Mouse (Mus musculus): ENCODE data around the gene Ptpn11. TPM values are rescaled to one million over a fixed set of nuclear protein-coding genes. Genes with fewer than 3 reads are reported as not detected.
A peak's percentile ranks its signal among the peaks of the same experiment; 100 is the strongest.
"Not testable (repeated sequence)": the region's sequence is repeated elsewhere in the genome, so short reads cannot be mapped to it uniquely, and the experiment has no call there.

The Ptpn11 gene
- polyA plus RNA-seq, 1 experiment from 2014 or later: 7.0 TPM

- H3K27ac ChIP-seq (ENCODE audit: low read length): peak overlapping the region; percentile 99
- no peak for ATAC-seq (ENCODE audit: low read depth)
- no peak overlapping the region for H3K9ac ChIP-seq (ENCODE audit: low read depth, low read length)
- peaks cover 40% of the 10 kb centered on the region for H3K4me1 ChIP-seq (ENCODE audit: control insufficient read depth, low read depth, low read length)
- H3K36me3 ChIP-seq (ENCODE audit: control insufficient read depth, insufficient read depth): peaks cover 5% of the 10 kb centered on the region
- 69% methylated on average over 2 of the region's 2 CpGs for WGBS (ENCODE audit: insufficient replicate concordance)
- no peaks in the 10 kb centered on the region for H3K27me3 ChIP-seq (ENCODE audit: control insufficient read depth, insufficient read depth, low read depth, low read length)
- no peaks in the 10 kb centered on the region for H3K9me3 ChIP-seq (replicated peaks; ENCODE audit: control insufficient read depth, low read length)
- no peak overlapping the region for H3K4me3 ChIP-seq (ENCODE audit: low read depth, low read length)
- no peak overlapping the region for H3K4me2 ChIP-seq (ENCODE audit: low read depth, low read length)
Observed at GRCm38 (mm10) chr5:121217313-121217634, 26.1 kb upstream of the Ptpn11 start.

GRCm38 (mm10) chr5:121216584-121217312 is 25.6 kb upstream of the Ptpn11 start:
- H3K4me2 ChIP-seq (ENCODE audit: low read depth, low read length): peak overlapping the region; percentile 57
- H3K4me3 ChIP-seq (ENCODE audit: low read depth, low read length): 0 out of 2 replicates have a peak overlapping the region, but pooled peaks have one; percentile 10
- not testable (repeated sequence) for H3K9me3 ChIP-seq (replicated peaks; ENCODE audit: control insufficient read depth, low read length); ATAC-seq (ENCODE audit: low read depth); H3K27me3 ChIP-seq (ENCODE audit: control insufficient read depth, insufficient read depth, low read depth, low read length)
- 72% methylated on average over 9 of the region's 9 CpGs for WGBS (ENCODE audit: insufficient replicate concordance)
- H3K36me3 ChIP-seq (ENCODE audit: control insufficient read depth, insufficient read depth): peaks cover 11% of the 10 kb centered on the region
- H3K4me1 ChIP-seq (ENCODE audit: control insufficient read depth, low read depth, low read length): peaks cover 40% of the 10 kb centered on the region
- peak overlapping the region; percentile 59 for H3K9ac ChIP-seq (ENCODE audit: low read depth, low read length)
- peak overlapping the region; percentile 99 for H3K27ac ChIP-seq (ENCODE audit: low read length)

- H3K9ac ChIP-seq (ENCODE audit: low read depth, low read length): peak overlapping the region; percentile 59
- H3K36me3 ChIP-seq (ENCODE audit: control insufficient read depth, insufficient read depth): peaks cover 17% of the 10 kb centered on the region
- H3K27me3 ChIP-seq (ENCODE audit: control insufficient read depth, insufficient read depth, low read depth, low read length): no peaks in the 10 kb centered on the region
- no peaks in the 10 kb centered on the region for H3K9me3 ChIP-seq (replicated peaks; ENCODE audit: control insufficient read depth, low read length)
- H3K4me3 ChIP-seq (ENCODE audit: low read depth, low read length): 0 out of 2 replicates have a peak overlapping the region, but pooled peaks have one; percentile 10
- peak overlapping the region; percentile 99 for H3K27ac ChIP-seq (ENCODE audit: low read length)
- WGBS (ENCODE audit: insufficient replicate concordance): 17% methylated on average over 12 of the region's 12 CpGs
- peak; percentile 88 for ATAC-seq (ENCODE audit: low read depth)
- H3K4me2 ChIP-seq (ENCODE audit: low read depth, low read length): peak overlapping the region; percentile 57
- H3K4me1 ChIP-seq (ENCODE audit: control insufficient read depth, low read depth, low read length): peaks cover 38% of the 10 kb centered on the region
Observed at GRCm38 (mm10) chr5:121216126-121216446, 24.9 kb upstream of the Ptpn11 start.

- Histone ChIP-seq H3K9ac (ENCODE audit: low read depth, low read length) (peak overlapping the region; percentile 51), H3K4me1 (ENCODE audit: control insufficient read depth, low read depth, low read length) (peaks cover 38% of the 10 kb centered on the region), H3K9me3 (replicated peaks; ENCODE audit: control insufficient read depth, low read length) (no peaks in the 10 kb centered on the region), H3K27me3 (ENCODE audit: control insufficient read depth, insufficient read depth, low read depth, low read length) (no peaks in the 10 kb centered on the region), H3K36me3 (ENCODE audit: control insufficient read depth, insufficient read depth) (peaks cover 23% of the 10 kb centered on the region), H3K4me3 (ENCODE audit: low read depth, low read length) (no peak overlapping the region), H3K4me2 (ENCODE audit: low read depth, low read length) (peak overlapping the region; percentile 33), H3K27ac (ENCODE audit: low read length) (peak overlapping the region; percentile 99)
- 10% methylated on average over 13 of the region's 13 CpGs for WGBS (ENCODE audit: insufficient replicate concordance)
- ATAC-seq (ENCODE audit: low read depth): no peak
Observed at GRCm38 (mm10) chr5:121215380-121216125, 24.4 kb upstream of the Ptpn11 start.

GRCm38 (mm10) chr5:121214707-121215106 is 23.5 kb upstream of the Ptpn11 start:
- H3K4me2 ChIP-seq (ENCODE audit: low read depth, low read length): no peak overlapping the region
- WGBS (ENCODE audit: insufficient replicate concordance): 44% methylated on average over 7 of the region's 7 CpGs
- H3K9ac ChIP-seq (ENCODE audit: low read depth, low read length): no peak overlapping the region
- ATAC-seq (ENCODE audit: low read depth): no peak
- no peaks in the 10 kb centered on the region for H3K27me3 ChIP-seq (ENCODE audit: control insufficient read depth, insufficient read depth, low read depth, low read length)
- H3K4me1 ChIP-seq (ENCODE audit: control insufficient read depth, low read depth, low read length): peaks cover 35% of the 10 kb centered on the region
- no peaks in the 10 kb centered on the region for H3K9me3 ChIP-seq (replicated peaks; ENCODE audit: control insufficient read depth, low read length)
- no peak overlapping the region for H3K4me3 ChIP-seq (ENCODE audit: low read depth, low read length)
- peaks cover 30% of the 10 kb centered on the region for H3K36me3 ChIP-seq (ENCODE audit: control insufficient read depth, insufficient read depth)
- H3K27ac ChIP-seq (ENCODE audit: low read length): peak overlapping the region; percentile 99

- 83% methylated on average over 6 of the region's 6 CpGs for WGBS (ENCODE audit: insufficient replicate concordance)
- H3K27me3 ChIP-seq (ENCODE audit: control insufficient read depth, insufficient read depth, low read depth, low read length): no peaks in the 10 kb centered on the region
- no peak overlapping the region for H3K4me3 ChIP-seq (ENCODE audit: low read depth, low read length)
- no peak overlapping the region for H3K27ac ChIP-seq (ENCODE audit: low read length)
- H3K4me2 ChIP-seq (ENCODE audit: low read depth, low read length): no peak overlapping the region
- peaks cover 56% of the 10 kb centered on the region for H3K36me3 ChIP-seq (ENCODE audit: control insufficient read depth, insufficient read depth)
- no peak for ATAC-seq (ENCODE audit: low read depth)
- no peaks in the 10 kb centered on the region for H3K9me3 ChIP-seq (replicated peaks; ENCODE audit: control insufficient read depth, low read length)
- peaks cover 24% of the 10 kb centered on the region for H3K4me1 ChIP-seq (ENCODE audit: control insufficient read depth, low read depth, low read length)
- H3K9ac ChIP-seq (ENCODE audit: low read depth, low read length): no peak overlapping the region
Observed at GRCm38 (mm10) chr5:121212108-121212507, 20.9 kb upstream of the Ptpn11 start.

GRCm38 (mm10) chr5:121210601-121210924 is 19.4 kb upstream of the Ptpn11 start:
- no peak overlapping the region for H3K4me3 ChIP-seq (ENCODE audit: low read depth, low read length)
- no peak overlapping the region for H3K9ac ChIP-seq (ENCODE audit: low read depth, low read length)
- no peak overlapping the region for H3K4me2 ChIP-seq (ENCODE audit: low read depth, low read length)
- H3K36me3 ChIP-seq (ENCODE audit: control insufficient read depth, insufficient read depth): peaks cover 67% of the 10 kb centered on the region
- H3K27me3 ChIP-seq (ENCODE audit: control insufficient read depth, insufficient read depth, low read depth, low read length): no peaks in the 10 kb centered on the region
- 85% methylated on average over 1 of the region's 1 CpGs for WGBS (ENCODE audit: insufficient replicate concordance)
- no peak overlapping the region for H3K27ac ChIP-seq (ENCODE audit: low read length)
- H3K4me1 ChIP-seq (ENCODE audit: control insufficient read depth, low read depth, low read length): peaks cover 31% of the 10 kb centered on the region
- no peaks in the 10 kb centered on the region for H3K9me3 ChIP-seq (replicated peaks; ENCODE audit: control insufficient read depth, low read length)
- no peak for ATAC-seq (ENCODE audit: low read depth)

- WGBS (ENCODE audit: insufficient replicate concordance): 81% methylated on average over 9 of the region's 9 CpGs
- peaks cover 67% of the 10 kb centered on the region for H3K36me3 ChIP-seq (ENCODE audit: control insufficient read depth, insufficient read depth)
- no peaks in the 10 kb centered on the region for H3K9me3 ChIP-seq (replicated peaks; ENCODE audit: control insufficient read depth, low read length)
- ATAC-seq (ENCODE audit: low read depth): no peak
- H3K27me3 ChIP-seq (ENCODE audit: control insufficient read depth, insufficient read depth, low read depth, low read length): no peaks in the 10 kb centered on the region
- no peak overlapping the region for H3K27ac ChIP-seq (ENCODE audit: low read length)
- no peak overlapping the region for H3K4me2 ChIP-seq (ENCODE audit: low read depth, low read length)
- H3K9ac ChIP-seq (ENCODE audit: low read depth, low read length): no peak overlapping the region
- H3K4me1 ChIP-seq (ENCODE audit: control insufficient read depth, low read depth, low read length): peaks cover 28% of the 10 kb centered on the region
- H3K4me3 ChIP-seq (ENCODE audit: low read depth, low read length): no peak overlapping the region
Observed at GRCm38 (mm10) chr5:121209755-121210600, 18.8 kb upstream of the Ptpn11 start.

All from liver, embryonic 16.5 days (tissue).